ENCODE assay signal across 8 mouse cellular contexts in genomic region chr6:114550096-114550669, GRCm38 (mm10).
DNase-seq lines count a peak whose midpoint lies in the region; ATAC-seq and TF ChIP-seq lines count a peak whose summit lies in the region.
"Not testable (repeated sequence)": the region's sequence is repeated elsewhere in the genome, so short reads cannot be mapped to it uniquely, and the experiment has no call there.

No protein-coding gene starts in this region.

- WGBS in hindbrain, postnatal 0 days = 38% methylated on average over 18 of the region's 23 CpGs
- 31% methylated on average over 23 of the region's 23 CpGs for WGBS in lung, adult 2 months

- TF ChIP-seq CTCF in hindbrain, postnatal 0 days (IDR thresholded peaks at IDR 0.05; ENCODE audit: low read depth); lung, adult 2 months (IDR thresholded peaks at IDR 0.05; ENCODE audit: insufficient read depth, low read length): not testable (repeated sequence)

- H3K9me3 ChIP-seq in hindbrain, postnatal 0 days (ENCODE audit: low read length) = not testable (repeated sequence)

- ATAC-seq in hindbrain, postnatal 0 days = not testable (repeated sequence)

- DNase-seq in Muller cell, postnatal 12 days (ENCODE audit: inconsistent ontology term) = peak; percentile 1
- peak; percentile 3 for DNase-seq in cerebellum, postnatal 36 days
- DNase-seq in gastrocnemius, adult 18-20 months (ENCODE audit: low spot score) = peak; percentile 13
- DNase-seq in hindbrain, postnatal 0 days (ENCODE audit: low spot score) = peak; percentile 0
- peak; percentile 13 to 20 for DNase-seq in layer of hippocampus, postnatal 25 days (ENCODE audit: extremely low spot score in 1 of 2, low spot score in 1 of 2)
- peak; percentile 3 for DNase-seq in lung, adult 2 months
- peak; percentile 7 for DNase-seq in retina, postnatal 1 day
- peak; percentile 20 for DNase-seq in thymus, postnatal 4 days

- H3K27me3 ChIP-seq in hindbrain, postnatal 0 days (ENCODE audit: insufficient read depth, low read length) = not testable (repeated sequence)

- not testable (repeated sequence) for H3K4me1 ChIP-seq in hindbrain, postnatal 0 days (ENCODE audit: insufficient read depth, low read length); lung, adult 2 months (ENCODE audit: control insufficient read depth, insufficient read depth, low read length)

- H3K4me3 ChIP-seq in hindbrain, postnatal 0 days (ENCODE audit: low read length); lung, adult 2 months (replicated peaks; ENCODE audit: extremely low read depth, low read depth, low read length): not testable (repeated sequence)

- not testable (repeated sequence) for H3K27ac ChIP-seq in hindbrain, postnatal 0 days

- H3K9ac ChIP-seq in hindbrain, postnatal 0 days (replicated peaks; ENCODE audit: low read length) = not testable (repeated sequence)

- not testable (repeated sequence) for TF ChIP-seq POLR2A in lung, adult 2 months (IDR thresholded peaks at IDR 0.05; ENCODE audit: borderline replicate concordance, extremely low read depth, low read depth, low read length)

- not testable (repeated sequence) for H3K36me3 ChIP-seq in hindbrain, postnatal 0 days (ENCODE audit: insufficient read depth, low read length)

- not testable (repeated sequence) for H3K4me2 ChIP-seq in hindbrain, postnatal 0 days (ENCODE audit: low read depth, low read length)
